Mouse (Mus musculus) liver, embryonic 11.5 days (tissue): ENCODE results near the gene Rap1gap. TPM values are rescaled to one million over a fixed set of nuclear protein-coding genes. Genes with fewer than 3 reads are reported as not detected.

Experiments
- ATAC-seq: fragments of 200-750 bp; cut with Nextera tagmentation; replicated peaks from 2 replicates; pipeline ENCODE4 v1.8.0; 2017; ENCODE audit warnings: moderate number of reproducible peaks, mild to moderate bottlenecking, moderate TSS enrichment, moderate library complexity; ENCODE audit not compliant: low FRiP score
- DNase-seq: peaks from one replicate; pipeline ENCODE4 v3.0.0-alpha.2; 2017; ENCODE audit warnings: low spot score
- H3K27ac ChIP-seq: fragments of 300-500 bp; sonication (generic); 2 replicates; pipeline ENCODE4 v1.5.1; 2014; ENCODE audit warnings: mild to moderate bottlenecking, low read depth, low read length, control low read depth
- H3K27me3 ChIP-seq: fragments of 300-500 bp; sonication (generic); replicated peaks from 2 replicates; pipeline ENCODE4 v1.6.1; 2014; ENCODE audit warnings: low read length, mixed read lengths; ENCODE audit not compliant: control insufficient read depth, insufficient read depth
- H3K36me3 ChIP-seq: fragments of 300-500 bp; sonication (generic); 2 replicates; pipeline ENCODE4 v1.6.1; 2014; ENCODE audit warnings: mild to moderate bottlenecking, low read length, moderate library complexity, mixed read lengths; ENCODE audit not compliant: control insufficient read depth, insufficient read depth
- H3K4me1 ChIP-seq: fragments of 300-500 bp; sonication (generic); replicated peaks from 2 replicates; pipeline ENCODE4 v1.6.1; 2014; ENCODE audit warnings: low read length, mixed read lengths; ENCODE audit not compliant: control insufficient read depth, insufficient read depth
- H3K4me2 ChIP-seq: fragments of 300-500 bp; sonication (generic); 2 replicates; pipeline ENCODE4 v1.6.1; 2014; ENCODE audit warnings: mild to moderate bottlenecking, control low read depth, moderate library complexity
- H3K4me3 ChIP-seq: fragments of 300-500 bp; sonication (generic); 2 replicates; pipeline ENCODE4 v1.5.1; 2014; ENCODE audit warnings: low read depth, low read length, control low read depth
- H3K9ac ChIP-seq: fragments of 300-500 bp; sonication (generic); 2 replicates; pipeline ENCODE4 v1.6.1; 2014; ENCODE audit warnings: low read depth, low read length, control low read depth
- H3K9me3 ChIP-seq: fragments of 300-500 bp; sonication (generic); 2 replicates; pipeline ENCODE4 v1.6.1; 2016; ENCODE audit warnings: low read length, inconsistent platforms, mixed read lengths; ENCODE audit not compliant: control insufficient read depth
- WGBS: fragments of 180-500 bp; shearing (Covaris S2); extraction: QIAGEN DNeasy Blood & Tissue Kit; methylation state at CpG from one replicate; pipeline ENCODE4 v1.1.7; 2014; 5-methylcytosine and 5-hydroxymethylcytosine counted together
- polyA plus RNA-seq: library from polyadenylated mRNA; unstranded; fragments of >200 nt; fragmentation: Nextera tagmentation; extraction: Ambion mirVana; gene quantifications from 2 replicates; pipeline ENCODE4 v1.2.1, GENCODE M21; 2014

The Rap1gap gene
- polyA plus RNA-seq, 1 experiment from 2014 or later = 4.1 TPM

DNA sequence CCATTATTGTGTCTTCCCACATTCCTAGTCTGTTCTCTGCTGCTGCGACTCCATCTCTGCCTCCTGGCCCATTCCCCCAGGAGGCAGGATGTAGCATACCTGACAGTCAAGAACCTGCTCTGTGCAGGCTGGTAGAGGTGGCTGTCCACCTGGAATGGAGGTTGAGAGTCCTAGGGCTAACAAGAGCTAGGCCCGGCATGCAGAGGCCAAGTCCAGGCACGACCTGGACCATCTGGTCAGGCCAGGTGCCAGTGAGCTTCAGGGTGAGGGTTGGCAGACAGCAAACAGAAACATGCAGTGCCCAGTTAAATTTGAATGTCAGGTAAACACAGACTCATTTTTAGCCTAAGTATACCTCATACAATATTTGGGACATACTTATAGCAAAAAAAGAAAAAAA lies 68.4 kb downstream of the Rap1gap start:
- H3K9ac ChIP-seq = no peak overlapping the region
- no peak overlapping the region for H3K27ac ChIP-seq
- no peaks in the 10 kb centered on the region for H3K36me3 ChIP-seq
- H3K9me3 ChIP-seq = no peaks in the 10 kb centered on the region
- H3K4me1 ChIP-seq = peaks cover 8% of the 10 kb centered on the region
- no peak overlapping the region for H3K4me2 ChIP-seq
- no peak overlapping the region for H3K4me3 ChIP-seq
- 71% methylated on average over 3 of the region's 3 CpGs for WGBS
- peaks cover 27% of the 10 kb centered on the region for H3K27me3 ChIP-seq
- no peak for ATAC-seq
- no peak for DNase-seq

DNA sequence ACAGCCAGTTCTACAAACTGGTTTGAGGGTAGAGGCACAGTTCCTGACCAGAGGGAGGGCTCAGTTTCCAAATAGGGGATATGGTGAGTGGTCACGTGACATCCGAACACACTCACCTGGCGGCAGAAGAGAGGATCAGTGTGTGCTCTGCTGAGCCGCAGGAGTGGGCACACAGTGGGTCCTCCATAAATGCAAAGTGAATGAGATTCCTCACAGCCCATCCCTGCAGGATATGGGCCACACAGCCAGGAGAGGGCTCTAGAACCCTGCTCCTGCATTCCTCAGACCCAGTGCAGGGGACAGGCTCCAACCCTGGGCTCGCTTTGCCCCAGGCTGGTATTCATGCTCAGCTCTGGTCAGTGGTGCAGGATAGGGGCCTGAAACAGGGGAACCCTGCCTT lies 68.9 kb downstream of the Rap1gap start:
- Histone ChIP-seq H3K27ac (no peak overlapping the region), H3K27me3 (peaks cover 22% of the 10 kb centered on the region), H3K4me2 (no peak overlapping the region), H3K9me3 (no peaks in the 10 kb centered on the region), H3K4me1 (peaks cover 8% of the 10 kb centered on the region), H3K36me3 (no peaks in the 10 kb centered on the region), H3K9ac (no peak overlapping the region), H3K4me3 (no peak overlapping the region)
- WGBS = 69% methylated on average over 5 of the region's 5 CpGs
- DNase-seq (no peak), ATAC-seq (no peak)

DNA sequence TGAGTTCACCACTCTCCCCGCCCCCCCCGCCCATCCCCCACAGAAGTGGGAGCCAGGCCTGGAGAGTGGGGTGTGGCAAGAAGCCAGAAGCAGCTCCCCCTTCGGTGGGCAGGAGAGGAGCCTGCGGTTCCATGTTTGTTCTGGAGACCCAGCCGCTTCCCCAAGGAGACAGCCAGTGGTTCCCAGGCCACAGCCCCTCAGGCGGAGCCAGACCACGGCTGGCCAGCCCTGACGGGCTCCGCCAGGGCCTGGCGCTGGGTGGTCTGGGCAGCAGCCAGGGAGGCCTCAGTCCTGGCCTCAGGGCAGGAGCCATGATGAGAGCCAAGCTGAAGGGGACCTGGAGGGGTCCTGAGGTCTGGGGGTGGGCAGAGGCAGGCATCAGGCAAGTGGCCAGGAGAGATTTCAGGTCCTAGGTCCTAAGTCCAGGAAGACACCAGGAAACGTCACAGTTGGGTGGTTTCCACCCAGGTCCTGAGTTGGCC lies 71.7 kb downstream of the Rap1gap start:
- H3K9me3 ChIP-seq = no peaks in the 10 kb centered on the region
- H3K27ac ChIP-seq = no peak overlapping the region
- no peak overlapping the region for H3K9ac ChIP-seq
- no peak overlapping the region for H3K4me2 ChIP-seq
- DNase-seq = no peak
- H3K4me1 ChIP-seq = no peaks in the 10 kb centered on the region
- no peak for ATAC-seq
- H3K4me3 ChIP-seq = no peak overlapping the region
- 58% methylated on average over 11 of the region's 11 CpGs for WGBS
- H3K36me3 ChIP-seq = no peaks in the 10 kb centered on the region
- peaks cover 5% of the 10 kb centered on the region; the same call in 1 of the 2 replicates for H3K27me3 ChIP-seq

DNA sequence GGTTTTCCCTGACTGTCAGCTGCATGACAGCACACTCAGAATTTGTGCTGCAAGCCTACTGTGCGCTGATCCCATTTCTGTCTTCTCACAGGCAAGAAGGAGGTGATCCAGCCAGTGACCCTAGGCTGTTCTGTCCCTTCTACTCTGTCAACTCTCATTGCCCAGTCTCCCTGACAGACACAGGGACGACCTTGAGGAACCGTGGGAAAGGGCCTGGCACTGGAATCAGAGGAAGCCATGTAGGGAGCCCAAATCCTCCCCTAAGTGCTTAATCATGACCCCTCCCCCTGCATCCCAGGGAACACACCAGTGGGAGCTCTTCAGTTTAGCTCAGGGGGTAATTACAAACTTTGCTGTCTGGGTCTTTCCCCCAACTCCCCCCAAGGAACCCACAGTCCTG lies 73.2 kb downstream of the Rap1gap start:
- no peak overlapping the region for H3K9ac ChIP-seq
- H3K4me3 ChIP-seq = no peak overlapping the region
- H3K27me3 ChIP-seq = 0 out of 2 replicates have a peak, but pooled peaks cover 5% of the 10 kb centered on the region
- no peaks in the 10 kb centered on the region for H3K36me3 ChIP-seq
- DNase-seq = no peak
- no peak overlapping the region for H3K27ac ChIP-seq
- no peaks in the 10 kb centered on the region for H3K9me3 ChIP-seq
- no peak overlapping the region for H3K4me2 ChIP-seq
- 49% methylated on average over 3 of the region's 3 CpGs for WGBS
- no peaks in the 10 kb centered on the region for H3K4me1 ChIP-seq
- ATAC-seq = no peak

DNA sequence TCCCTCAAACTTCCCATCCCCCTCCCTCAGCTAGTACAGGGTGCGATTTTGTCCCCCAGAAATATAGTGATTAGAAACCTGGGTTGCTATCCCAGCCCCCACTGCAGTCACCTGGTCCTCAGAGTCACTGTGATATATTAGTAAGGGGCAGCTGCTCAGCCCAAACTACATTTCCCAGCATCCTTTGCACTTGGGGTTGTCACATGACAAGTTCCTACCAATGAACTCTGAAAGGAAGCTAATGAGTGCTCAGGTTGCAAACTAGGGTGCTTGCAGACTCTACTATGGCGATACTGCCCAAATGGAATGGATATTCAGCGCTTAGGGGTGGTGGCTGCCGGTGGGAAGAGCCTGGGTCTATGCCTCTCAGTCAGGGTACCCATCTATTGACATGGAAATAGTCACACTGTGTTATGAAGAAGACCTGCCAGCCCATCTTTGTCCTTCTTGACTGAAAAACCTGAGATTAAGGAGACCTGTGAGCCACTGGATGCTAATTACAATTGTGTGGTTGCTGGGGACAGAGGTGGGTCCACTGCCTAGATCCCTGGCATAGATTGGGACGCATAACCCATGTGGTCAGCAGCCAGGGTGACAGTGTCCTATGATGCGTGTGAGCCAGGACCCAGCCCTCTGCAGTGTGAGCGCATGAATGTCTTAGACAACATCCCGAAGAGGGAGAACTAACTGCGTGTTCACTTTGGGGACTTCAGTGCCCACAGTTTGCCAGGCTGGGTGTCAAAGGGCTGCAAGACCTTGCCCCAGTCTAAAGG lies 74.8 kb downstream of the Rap1gap start:
- no peak overlapping the region for H3K9ac ChIP-seq
- peak overlapping the region; percentile 7; the same call in 1 of the 2 replicates for H3K4me2 ChIP-seq
- H3K36me3 ChIP-seq = no peaks in the 10 kb centered on the region
- H3K27me3 ChIP-seq = 0 out of 2 replicates have a peak, but pooled peaks cover 8% of the 10 kb centered on the region
- H3K27ac ChIP-seq = no peak overlapping the region
- no peaks in the 10 kb centered on the region for H3K4me1 ChIP-seq
- H3K4me3 ChIP-seq = no peak overlapping the region
- H3K9me3 ChIP-seq = no peaks in the 10 kb centered on the region
- peak; percentile 53 for ATAC-seq
- DNase-seq = no peak
- WGBS = 50% methylated on average over 9 of the region's 9 CpGs

DNA sequence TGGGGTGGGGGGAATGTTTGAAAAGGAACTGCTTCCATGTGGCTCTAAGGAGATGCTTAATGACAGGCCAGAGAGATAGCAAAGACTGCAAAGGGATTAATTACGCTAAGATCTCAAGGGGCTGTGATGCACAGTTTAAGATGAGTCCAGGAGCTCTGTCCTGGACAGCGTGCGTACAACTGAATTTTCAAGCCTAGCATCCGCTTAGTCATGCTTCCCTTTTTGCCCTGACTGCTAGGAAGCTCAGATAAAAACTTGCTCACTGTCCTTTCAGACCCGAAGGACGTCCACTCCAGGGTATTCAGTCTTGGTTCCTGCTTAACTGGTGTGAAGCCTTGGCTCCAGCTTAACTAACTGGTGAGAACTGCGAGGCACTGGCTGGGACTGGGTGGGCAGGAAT lies 75.8 kb downstream of the Rap1gap start:
- no peaks in the 10 kb centered on the region for H3K36me3 ChIP-seq
- H3K9ac ChIP-seq = no peak overlapping the region
- ATAC-seq (no peak), DNase-seq (no peak)
- H3K4me1 ChIP-seq = no peaks in the 10 kb centered on the region
- no peak overlapping the region for H3K27ac ChIP-seq
- H3K9me3 ChIP-seq = no peaks in the 10 kb centered on the region
- H3K27me3 ChIP-seq = 0 out of 2 replicates have a peak, but pooled peaks cover 8% of the 10 kb centered on the region
- no peak overlapping the region for H3K4me2 ChIP-seq
- no peak overlapping the region for H3K4me3 ChIP-seq
- WGBS = 59% methylated on average over 7 of the region's 7 CpGs

DNA sequence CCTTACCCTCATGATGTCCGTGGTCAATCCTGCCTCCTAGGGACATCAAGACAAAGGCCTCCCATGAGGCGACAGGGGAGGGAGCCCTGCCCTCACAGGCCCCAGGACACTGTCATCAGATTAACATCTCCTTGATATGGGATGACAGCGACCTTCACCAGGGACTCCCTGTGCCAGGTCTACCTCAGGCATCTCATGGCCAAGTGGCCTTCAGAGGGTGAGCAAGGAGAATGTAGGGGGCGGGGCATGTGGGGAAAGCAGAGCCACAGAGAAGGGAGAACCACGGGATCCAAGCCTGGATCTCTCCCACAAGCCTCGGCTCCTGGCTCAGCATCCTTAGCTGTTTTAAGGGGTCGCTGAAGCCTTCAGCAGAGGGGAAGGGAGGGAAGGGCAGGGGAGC lies 79.3 kb downstream of the Rap1gap start:
- Histone ChIP-seq H3K27me3 (0 out of 2 replicates have a peak, but pooled peaks cover 3% of the 10 kb centered on the region), H3K9me3 (no peaks in the 10 kb centered on the region), H3K27ac (no peak overlapping the region), H3K4me3 (no peak overlapping the region), H3K4me1 (no peaks in the 10 kb centered on the region), H3K4me2 (no peak overlapping the region), H3K9ac (no peak overlapping the region), H3K36me3 (no peaks in the 10 kb centered on the region)
- ATAC-seq = no peak
- WGBS = 60% methylated on average over 7 of the region's 7 CpGs
- DNase-seq = no peak

DNA sequence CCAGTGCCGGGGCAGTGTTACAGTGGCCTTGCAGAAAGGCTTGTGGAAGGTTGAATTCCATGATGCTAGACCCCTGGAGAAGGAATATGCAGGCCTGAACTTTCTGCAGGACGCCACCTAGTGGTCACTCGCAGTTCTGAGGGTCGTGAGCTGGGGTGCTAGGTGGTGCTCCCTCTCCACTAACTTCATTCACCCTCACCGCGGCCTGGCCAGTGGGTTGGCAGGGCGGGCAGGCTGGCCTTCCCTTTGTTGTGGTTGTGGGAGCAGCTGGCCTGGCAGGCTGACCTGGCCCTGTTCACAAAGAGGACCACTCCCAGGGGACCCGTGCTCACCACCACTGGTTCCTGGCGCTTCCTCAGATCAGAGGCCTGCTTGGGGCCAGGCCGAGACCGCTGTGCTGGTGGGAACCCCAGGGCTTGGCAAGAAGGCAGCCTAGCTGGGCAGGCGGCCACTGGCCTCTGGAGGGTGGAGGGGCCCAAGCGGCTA lies 80.0 kb downstream of the Rap1gap start:
- Histone ChIP-seq H3K27me3 (0 out of 2 replicates have a peak, but pooled peaks cover 3% of the 10 kb centered on the region), H3K9me3 (no peaks in the 10 kb centered on the region), H3K27ac (no peak overlapping the region), H3K9ac (no peak overlapping the region), H3K4me2 (no peak overlapping the region), H3K4me1 (no peaks in the 10 kb centered on the region), H3K4me3 (no peak overlapping the region), H3K36me3 (no peaks in the 10 kb centered on the region)
- ATAC-seq = no peak
- no peak for DNase-seq
- 64% methylated on average over 13 of the region's 13 CpGs for WGBS

DNA sequence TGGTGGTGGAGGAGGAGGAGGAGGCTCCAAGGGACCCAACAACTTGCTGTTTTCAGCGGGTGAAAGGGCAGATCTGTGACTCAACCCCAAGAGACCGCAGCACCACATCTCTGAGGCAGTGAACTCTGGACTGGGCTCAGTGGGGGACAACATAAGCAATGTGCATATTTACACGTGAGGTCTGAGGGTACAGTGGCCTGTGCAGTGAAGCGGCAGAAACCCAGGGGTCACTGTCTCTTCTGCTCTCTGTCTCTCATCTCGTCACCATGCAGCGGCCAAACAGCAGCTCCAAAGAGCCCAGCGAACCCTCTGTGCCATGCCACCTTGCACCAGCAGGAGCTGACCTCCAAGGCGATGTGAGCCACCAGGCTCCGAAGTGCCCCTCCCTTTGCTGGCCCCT lies 82.6 kb downstream of the Rap1gap start:
- peaks cover 3% of the 10 kb centered on the region; the same call in 1 of the 2 replicates for H3K27me3 ChIP-seq
- no peak for ATAC-seq
- H3K4me3 ChIP-seq = no peak overlapping the region
- peaks cover 16% of the 10 kb centered on the region for H3K4me1 ChIP-seq
- H3K27ac ChIP-seq = no peak overlapping the region
- H3K9ac ChIP-seq = no peak overlapping the region
- no peaks in the 10 kb centered on the region for H3K36me3 ChIP-seq
- no peak for DNase-seq
- 71% methylated on average over 9 of the region's 9 CpGs for WGBS
- no peak overlapping the region for H3K4me2 ChIP-seq
- no peaks in the 10 kb centered on the region for H3K9me3 ChIP-seq
